Mouse (Mus musculus): ENCODE results near the gene Carnmt1. TPM values are rescaled to one million over a fixed set of nuclear protein-coding genes. Genes with fewer than 3 reads are reported as not detected.
A peak's percentile ranks its signal among the peaks of the same experiment; 100 is the strongest.

Gene Carnmt1
- total RNA-seq, 2 experiments from 2014 or later, result 10.4 to 11.5 TPM

DNA sequence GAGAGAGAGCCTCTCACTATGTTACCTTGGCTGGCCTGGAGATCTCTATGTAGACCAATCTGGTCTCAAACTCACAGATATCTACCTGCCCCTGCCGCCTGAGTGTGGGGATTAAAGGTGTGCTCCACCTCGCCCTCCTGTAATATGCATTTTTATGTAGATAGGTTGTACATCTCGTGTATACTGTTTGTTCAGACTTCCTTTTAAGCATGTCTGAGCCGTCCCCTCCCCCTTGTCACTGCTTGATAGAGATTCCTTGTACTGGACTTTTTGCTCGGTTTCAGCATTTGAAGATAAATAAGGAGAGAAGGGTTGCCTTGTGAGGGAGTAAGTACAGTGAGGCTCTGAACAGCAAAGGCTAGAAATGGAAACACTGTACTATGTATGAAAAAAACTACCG lies 17.5 kb upstream of the Carnmt1 start:
- no peak for DNase-seq (ENCODE audit: low spot score in 2 of 2)

DNA sequence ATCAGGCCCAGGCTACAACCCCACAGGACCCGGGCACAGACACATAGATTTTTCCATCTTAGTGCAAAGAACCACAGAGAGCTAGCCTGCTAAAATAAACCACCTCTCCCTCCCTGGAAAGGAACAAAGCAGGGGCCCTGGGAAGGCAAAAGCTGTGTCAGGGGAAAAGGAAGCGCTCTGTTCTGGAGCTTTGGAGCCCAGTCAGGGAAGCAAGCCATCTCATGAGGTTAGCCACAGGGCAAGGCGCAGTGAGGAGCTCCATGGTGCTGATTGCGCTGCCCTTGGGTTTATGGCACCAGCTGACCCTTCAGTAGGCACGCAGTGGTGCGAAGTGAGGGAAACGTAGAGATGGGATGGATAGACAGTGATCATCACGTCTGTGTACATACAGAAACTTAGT lies 16.2 kb upstream of the Carnmt1 start:
- DNase-seq (ENCODE audit: low spot score in 2 of 2), result no peak

DNA sequence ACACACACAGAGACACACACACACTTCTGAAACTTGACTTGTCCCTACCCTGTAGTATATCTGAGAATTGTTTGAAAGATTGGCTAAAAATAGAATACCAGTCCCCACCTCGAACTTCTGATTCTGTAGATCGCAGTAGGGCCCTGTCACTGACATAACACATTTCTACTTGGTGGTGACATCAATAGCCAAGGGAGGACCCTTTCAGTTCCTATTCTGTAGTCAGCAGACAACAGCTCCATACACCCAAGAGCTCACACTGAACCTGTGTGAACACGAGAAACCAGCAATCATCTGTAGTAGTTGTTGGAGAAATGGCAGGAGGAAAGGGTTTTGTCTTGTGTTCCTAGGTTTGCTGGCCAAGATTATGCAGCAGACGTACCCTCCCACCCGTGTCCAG lies 15.6 kb upstream of the Carnmt1 start:
- no peak for DNase-seq (ENCODE audit: low spot score in 2 of 2)

DNA sequence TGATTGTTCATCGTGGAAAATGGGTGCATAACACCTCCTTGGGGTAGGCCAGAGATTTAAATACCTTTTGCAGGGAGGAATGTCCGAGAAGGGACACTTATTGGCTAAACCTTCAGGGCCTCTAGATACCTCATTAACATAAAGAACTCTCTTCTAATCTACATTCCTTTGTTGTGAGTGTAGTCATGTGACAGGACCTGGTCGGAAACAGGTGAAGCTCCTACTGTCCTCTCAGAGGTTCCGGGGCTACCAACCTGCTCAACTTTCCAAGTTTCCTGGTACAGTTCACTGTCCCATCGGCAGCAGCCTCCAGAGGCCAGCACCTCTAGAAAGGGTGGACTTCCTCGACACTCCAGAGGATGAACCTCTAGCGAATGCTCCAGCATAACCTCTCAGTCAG lies 14.6 kb upstream of the Carnmt1 start:
- DNase-seq (ENCODE audit: low spot score in 2 of 2), result no peak

DNA sequence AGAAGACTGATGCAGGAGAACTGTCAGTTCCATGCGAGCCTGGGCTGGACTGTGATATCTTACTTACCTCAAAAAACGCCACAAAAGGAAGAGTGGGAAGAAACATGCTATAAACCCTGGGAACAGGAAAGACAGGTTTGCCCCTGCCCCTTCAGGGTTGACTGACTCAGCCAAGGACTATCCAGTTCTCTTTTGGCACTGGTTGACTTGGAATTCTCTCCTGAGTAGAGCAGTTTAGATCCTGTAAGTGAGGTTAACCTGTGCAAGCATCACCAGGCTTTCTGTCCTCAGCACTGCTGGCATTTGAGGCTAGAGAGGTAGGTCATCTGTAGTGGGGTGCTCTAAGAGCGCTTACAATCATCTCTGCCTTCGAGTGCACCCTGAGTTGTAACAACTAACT lies 12.1 kb upstream of the Carnmt1 start:
- DNase-seq (ENCODE audit: low spot score in 2 of 2), result no peak

DNA sequence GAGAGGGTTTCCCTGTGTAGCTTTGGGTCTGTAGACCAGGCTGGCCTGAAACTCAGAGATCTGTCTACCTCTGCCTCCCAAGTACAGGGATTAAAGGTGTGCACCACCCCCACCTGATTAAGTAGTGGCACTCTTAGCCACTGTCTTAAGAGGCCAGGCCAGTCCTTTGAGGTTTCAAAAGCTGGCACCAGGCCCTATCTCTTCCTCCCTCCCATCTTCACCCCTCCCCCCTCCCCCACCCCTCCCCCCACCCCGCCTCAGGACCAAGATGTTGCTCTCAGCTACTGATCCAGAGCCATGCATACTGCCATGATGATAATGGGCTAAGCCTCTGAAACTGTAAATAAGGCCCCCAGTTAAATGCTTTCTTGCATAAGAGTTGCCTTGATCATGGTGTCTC lies 11.2 kb upstream of the Carnmt1 start:
- no peak for DNase-seq (ENCODE audit: low spot score in 2 of 2)

DNA sequence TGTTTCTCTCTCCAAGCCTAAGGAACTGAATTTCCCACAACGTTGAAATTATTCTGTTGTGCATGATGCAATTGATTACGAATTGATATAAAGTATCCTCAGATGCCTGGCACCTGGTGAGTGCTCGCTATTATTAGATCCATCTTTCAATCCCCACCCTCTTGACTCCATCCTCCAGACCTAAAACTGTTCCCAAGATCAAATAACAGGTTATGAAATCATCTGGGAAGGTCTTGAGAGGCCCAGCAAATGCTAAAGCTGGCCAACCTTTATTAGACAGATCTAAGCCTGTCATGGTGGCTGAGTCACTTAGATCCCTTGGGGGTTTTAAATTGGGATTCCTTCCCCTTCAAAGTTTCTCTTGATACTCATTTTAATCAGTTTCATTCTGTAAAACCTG lies 10.1 kb upstream of the Carnmt1 start:
- DNase-seq (ENCODE audit: low spot score in 2 of 2), result no peak

DNA sequence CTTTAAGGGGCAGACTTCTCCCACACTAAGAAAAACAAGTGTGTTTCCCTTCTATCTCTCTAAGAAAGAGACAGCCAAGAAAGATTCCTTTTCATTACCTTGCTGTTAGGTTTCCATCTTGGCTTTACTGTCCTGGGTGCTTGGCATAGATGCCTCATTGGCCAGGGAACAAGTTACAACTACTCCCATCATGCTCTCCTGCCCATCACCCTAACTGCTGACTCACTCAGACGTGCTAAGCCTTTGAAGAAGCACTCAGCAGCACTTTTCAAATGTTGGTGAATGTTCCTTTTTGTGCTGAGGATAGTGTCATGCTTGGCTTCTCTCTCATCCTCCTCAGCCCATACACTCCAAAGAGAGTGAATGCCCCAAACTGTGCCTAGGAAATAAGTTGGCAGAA lies 8.9 kb upstream of the Carnmt1 start:
- DNase-seq (ENCODE audit: low spot score in 2 of 2), result no peak

DNA sequence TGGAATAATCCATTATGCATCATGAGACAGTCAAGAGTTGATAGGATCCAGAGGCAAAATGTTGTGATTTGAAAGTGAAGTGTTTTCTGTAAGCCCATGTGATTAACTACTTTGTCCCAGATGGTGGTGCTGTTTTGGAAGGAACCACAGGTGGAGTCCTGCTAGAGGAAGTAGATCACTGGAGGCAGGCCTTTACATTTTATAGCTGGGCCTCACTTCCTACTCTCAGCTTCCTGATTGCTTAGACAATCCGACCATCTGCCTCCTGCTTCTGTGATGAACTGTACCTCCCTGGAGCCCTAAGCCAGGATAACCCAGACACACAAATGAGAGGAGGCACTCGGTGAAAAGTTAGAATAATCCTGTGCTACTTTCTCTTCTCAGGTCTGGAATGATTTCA lies 6.7 kb upstream of the Carnmt1 start:
- DNase-seq (ENCODE audit: low spot score in 2 of 2), result no peak

DNA sequence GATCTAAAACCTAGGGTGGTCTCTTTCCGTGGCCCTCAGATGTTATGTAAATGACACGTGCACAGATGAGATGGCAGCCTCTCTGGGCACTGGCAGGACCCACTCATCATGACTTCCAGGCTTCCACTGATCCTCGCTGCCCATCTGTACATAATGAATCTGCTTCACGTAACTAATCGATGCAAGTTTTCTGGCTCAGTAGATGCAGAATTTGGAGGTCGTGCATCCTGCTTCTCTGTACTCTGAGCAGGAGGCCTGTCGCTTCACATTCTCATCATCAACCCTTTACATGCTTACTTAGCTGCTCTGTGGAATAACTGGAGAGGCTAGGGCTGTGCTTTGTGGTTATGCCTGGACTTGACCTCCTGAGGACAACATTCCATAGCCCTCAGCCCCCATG lies 3.6 kb upstream of the Carnmt1 start:
- no peak for DNase-seq (ENCODE audit: low spot score in 2 of 2)

DNA sequence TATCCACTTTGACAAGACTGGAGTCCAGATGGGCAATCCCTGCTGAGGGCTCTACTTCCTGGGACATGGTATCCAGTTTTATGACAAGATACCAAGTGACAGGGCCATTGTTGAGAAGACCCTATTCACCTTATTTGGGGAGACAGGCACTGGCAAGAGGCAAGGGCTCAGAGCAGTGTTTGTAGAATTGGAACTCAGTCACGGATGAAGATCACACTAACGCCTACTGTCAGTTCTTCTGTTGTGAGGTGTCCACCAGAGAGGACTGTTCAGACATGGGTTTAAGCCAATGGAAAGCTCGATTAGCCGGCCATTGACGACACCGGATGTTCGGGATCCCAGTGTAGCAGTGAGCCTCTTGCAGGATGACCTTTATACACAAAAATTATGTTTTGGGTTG lies 1.0 kb upstream of the Carnmt1 start:
- no peak for DNase-seq (ENCODE audit: low spot score in 2 of 2)

DNA sequence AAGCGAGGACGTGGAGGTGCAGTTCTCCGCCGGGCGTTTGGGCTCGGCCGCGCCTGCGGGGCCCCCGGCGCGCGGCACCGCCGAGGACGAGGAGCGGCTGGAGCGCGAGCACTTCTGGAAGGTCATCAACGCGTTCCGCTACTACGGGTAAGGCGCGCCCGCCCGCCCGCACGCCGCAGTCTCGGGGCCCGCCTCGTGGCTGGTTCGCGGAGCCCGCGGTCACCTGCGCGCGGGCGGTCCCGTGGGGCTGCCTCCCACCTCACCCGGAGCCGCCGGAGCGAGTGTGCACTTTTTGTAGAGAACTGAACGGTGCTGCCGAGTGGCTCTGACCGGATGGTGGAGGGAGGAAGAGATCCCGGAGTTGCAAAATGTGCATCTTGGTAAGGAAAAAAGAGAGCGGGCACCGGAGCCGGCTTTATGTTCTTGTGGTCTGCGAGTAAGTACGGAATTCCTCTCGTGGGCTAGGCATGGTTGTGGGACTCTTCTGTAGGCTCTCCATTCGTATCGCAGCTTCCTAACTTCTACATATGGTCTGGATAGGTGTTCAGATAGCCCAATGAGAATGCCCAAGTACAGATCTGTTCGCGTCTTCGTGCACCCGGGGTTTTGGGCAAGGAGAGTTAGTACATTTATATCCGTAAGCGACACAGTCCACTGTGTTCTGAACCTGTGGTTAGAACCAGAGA lies 635 bp downstream of the Carnmt1 start:
- peak; percentile 47 to 62 for DNase-seq (ENCODE audit: low spot score in 2 of 2)

DNA sequence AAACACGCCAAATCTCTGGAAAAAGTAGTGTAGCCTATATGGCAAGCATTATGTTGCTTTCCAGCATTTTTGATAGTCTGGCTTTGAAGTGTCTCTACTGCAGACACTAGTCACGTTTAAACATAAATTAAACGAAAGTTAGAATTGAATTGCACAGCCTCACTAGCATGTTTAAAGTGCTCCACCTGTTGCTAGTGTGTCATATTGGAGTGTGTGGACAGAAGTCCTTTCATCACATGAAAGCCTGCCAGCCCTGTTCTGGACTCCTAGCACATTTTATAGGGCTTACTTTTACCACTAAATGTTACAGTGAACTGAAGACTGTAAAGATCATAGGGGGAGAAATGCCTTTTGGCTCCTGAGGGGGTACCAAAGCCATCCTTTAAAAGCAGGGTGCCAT lies 1.9 kb downstream of the Carnmt1 start:
- no peak for DNase-seq (ENCODE audit: low spot score in 2 of 2)

DNA sequence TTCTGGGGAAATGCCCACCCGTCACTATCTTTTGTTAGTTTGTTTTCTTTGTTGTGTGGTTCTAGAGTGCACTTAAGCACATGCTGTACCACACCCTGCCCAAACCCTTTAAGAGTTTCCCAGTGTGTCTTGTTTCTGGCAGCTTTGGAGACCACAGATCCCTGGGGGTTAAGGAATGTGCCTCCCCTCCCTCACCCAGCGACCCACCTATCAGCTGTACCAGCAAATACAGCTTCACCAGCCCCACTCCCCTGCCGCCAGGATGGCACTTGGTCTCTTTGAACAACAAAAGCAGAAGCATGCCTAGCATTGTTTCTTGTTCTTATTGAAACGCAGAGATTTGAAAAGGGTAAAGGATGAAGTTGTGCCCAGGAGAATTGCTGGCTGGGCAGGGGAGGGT lies 2.6 kb downstream of the Carnmt1 start:
- DNase-seq (ENCODE audit: low spot score in 2 of 2), result no peak

DNA sequence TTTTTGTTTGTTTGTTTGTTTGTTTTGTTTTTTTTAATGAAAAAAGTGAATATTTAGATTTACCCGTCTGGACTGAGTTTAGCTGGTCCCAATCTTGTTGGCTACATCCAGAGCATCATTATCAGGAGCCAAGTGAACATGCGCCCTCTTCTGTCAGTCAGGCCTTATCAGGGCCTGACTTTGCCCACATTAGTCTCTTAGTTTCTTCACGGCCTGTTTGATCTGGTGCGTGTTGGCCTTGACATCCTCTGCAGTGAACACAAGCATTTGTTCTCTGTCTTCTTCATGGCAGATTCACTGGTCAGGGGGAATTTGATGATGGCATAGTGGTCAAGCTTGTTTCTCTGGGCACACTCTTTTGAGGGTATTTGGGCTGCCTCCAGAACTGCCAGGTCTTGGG lies 11.6 kb downstream of the Carnmt1 start:
- no peak for DNase-seq (ENCODE audit: low spot score in 2 of 2)

DNA sequence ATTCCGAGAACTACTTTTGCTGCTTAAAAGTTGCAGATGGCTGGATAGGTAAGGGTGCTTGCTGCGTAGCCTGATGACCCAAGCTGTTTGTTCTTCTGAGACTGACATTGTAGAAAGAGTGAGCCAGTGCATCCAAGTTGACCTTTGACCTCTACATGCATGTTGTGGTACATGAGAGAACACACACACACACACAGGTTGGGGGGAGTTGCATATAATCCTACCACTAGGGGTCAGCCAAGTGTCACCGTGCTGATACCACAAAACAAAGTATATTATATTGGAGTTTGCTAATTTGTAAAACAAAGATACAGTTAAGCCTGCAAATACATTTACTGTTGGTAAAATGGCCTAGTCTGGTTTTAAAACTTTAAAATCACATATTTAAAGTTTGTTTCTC lies 17.0 kb downstream of the Carnmt1 start:
- DNase-seq (ENCODE audit: low spot score in 2 of 2), result no peak

DNA sequence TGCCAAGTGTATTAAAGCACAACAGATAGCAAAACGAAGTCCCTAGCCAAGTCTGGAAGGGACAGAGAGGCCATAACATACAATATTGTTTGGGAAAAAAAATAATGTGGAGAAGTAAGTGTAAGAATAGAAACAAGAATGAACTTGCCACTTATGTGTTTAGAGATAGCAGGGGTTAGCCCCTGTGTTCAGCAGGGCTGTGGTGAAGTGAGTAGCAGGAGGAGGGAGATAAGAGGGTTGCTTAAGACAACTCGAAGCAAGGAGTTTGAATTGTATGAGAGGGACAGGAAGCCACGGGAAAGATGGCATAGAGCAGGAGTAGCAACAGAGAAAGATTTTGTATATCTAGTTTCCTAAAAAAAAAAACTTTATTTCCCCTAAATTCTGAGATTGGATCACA lies 21.6 kb downstream of the Carnmt1 start:
- no peak for DNase-seq (ENCODE audit: low spot score in 2 of 2)

DNA sequence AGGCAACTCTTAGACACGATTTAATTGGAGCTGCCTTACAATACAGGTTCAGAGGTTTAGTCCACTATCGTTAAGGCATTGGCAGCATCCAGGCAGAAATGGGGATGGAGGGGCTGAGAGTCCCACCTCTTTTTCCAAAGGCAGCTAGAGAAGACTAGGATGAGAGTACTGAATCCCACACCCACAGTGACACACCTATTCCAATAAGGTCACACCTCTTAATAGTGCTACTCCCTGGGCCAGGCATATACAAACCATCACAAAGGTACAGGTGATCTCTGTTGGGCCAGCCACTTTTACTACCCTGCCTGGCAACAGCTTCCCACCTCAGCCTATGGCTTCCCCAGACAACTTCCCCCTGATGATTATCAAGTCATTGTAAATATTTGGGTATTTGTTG lies 22.2 kb downstream of the Carnmt1 start:
- DNase-seq (ENCODE audit: low spot score in 2 of 2), result no peak

DNA sequence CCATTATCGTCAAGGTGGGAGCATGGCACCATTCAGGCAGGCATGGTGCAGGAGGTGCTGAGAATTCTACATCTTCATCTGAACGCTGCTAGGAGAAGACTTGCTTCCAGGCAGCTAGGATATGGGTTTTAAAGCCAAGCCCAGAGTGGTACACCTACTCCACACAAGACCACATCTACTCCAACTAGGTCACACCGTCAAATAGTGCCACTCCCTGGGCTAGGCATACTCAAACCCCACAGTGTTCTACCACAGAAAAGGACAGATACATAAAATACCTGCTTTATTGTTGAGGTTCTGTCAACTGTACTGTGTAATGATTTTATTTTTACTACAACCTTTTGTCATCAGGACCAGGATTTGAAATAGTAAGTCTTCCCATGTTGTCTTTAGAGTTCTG lies 24.6 kb downstream of the Carnmt1 start:
- DNase-seq (ENCODE audit: low spot score in 2 of 2), result no peak

DNA sequence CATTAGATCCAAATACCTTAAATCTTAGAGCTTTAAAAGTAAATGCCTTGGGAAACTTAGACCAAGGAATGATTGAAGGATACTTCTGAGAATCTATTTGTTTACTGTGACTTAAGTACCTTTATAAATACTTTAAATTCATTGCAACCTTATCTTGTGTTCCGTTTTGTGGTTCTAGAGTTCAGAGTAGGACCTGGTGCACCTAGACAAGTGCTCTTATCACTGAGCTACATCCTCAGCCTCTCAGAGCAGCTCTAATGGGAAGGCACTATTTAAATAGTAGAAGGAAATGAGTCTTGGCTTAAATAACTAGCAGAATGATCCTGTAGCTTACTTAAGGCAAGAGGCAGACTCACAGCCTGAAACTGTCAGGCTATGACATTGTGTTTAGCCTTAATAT lies 25.0 kb downstream of the Carnmt1 start:
- DNase-seq (ENCODE audit: low spot score in 2 of 2), result no peak

DNA sequence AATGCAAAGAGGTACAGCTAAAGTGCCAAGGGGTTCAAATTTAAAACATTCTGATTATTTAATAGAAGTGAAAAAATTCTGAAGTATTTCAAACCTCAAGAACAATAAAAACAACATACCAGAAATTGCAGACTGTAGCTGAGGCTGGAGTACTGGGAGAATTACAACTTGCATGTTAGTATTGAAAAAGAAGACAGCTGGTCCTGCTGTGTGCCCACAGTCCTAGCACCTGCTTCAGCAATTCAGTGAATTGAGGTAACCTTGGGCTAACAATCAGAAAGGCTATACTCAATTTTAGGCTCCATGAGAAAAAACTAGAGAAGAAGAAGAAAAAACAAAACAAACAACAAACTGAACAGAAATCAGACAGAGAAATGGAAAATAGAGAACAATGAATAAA lies 37.5 kb downstream of the Carnmt1 start:
- no peak for DNase-seq (ENCODE audit: low spot score in 2 of 2)

DNA sequence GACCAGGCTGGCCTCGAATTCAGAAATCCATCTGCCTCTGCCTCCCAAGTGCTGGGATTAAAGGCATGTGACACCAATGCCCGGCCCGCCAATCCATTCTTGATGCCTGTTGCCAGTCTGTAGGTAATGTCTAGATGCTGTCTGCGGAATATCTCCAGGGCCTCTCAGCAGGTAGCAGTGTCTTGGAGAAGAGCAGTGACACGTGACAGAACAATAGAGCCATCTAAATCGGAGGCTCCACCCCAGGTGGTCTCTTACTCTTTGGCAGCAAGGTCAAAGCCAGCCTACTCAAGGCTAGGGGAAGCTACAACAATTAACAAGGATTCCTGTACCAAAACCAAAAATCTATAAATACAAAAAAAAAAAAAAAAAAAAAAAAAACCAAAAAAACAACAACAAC lies 40.3 kb downstream of the Carnmt1 start:
- DNase-seq (ENCODE audit: low spot score in 2 of 2), result no peak

DNA sequence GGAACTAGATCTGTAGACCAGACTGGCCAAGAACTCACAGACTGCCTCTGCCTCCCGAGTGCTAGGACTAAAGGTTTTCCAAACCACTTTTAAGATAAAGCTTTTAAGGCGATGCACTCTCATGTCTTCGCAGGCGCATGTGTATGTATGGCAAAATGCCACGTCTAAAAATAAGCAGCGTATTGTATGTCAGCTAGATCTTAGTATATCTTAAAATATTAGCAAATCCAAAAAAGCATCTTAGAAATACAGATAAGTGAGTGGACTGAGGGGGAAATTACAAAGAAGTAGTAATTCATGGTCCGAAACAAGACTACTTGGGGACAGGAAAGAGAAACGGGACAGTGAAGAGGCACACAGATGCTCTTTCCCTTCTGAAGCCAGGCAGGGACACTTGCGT lies 41.0 kb downstream of the Carnmt1 start:
- DNase-seq (ENCODE audit: low spot score in 2 of 2), result no peak

Data from left cerebral cortex, adult 18-20 months (tissue).